In genomic region chr1:89443512-89443911, GRCm38 (mm10) we compare ENCODE assay signal across 20 mouse cellular contexts. TPM values are rescaled to one million over a fixed set of nuclear protein-coding genes. Genes with fewer than 3 reads are reported as not detected.
A peak's percentile ranks its signal among the peaks of the same experiment; 100 is the strongest.
DNase-seq lines count a peak whose midpoint lies in the region; ATAC-seq lines count a peak whose summit lies in the region.
"Had no signal": no experiment of that assay in that cellular context is flagged by ENCODE, and none has a peak within 500 bp of the region (broad histone marks: within the 10 kb centered on the region; RNA-seq: fewer than 3 reads in every experiment).

No protein-coding gene starts in this region.

- no peak overlapping the region for H3K9ac ChIP-seq in hindbrain, embryonic 16.5 days (ENCODE audit: low read depth, low read length)
- H3K9ac ChIP-seq in forebrain, embryonic 15.5 days (replicated peaks): no peak overlapping the region
- H3K9ac ChIP-seq: forebrain, embryonic 13.5 days; limb, embryonic 12.5 days; liver, embryonic 12.5 days; stomach, embryonic 15.5 days had no signal

- 0 out of 2 replicates have a peak, but pooled peaks have one; percentile 37 for ATAC-seq in hindbrain, embryonic 16.5 days
- no peak for ATAC-seq in forebrain, embryonic 15.5 days (replicated peaks)
- ATAC-seq: CD4-positive, CD25-positive, alpha-beta regulatory T cell, adult 4 months; forebrain, embryonic 13.5 days; intestine, embryonic 16.5 days; liver, embryonic 12.5 days; Patski had no signal

- no peak overlapping the region for H3K4me3 ChIP-seq in hindbrain, embryonic 16.5 days (ENCODE audit: low read length)
- no peak overlapping the region for H3K4me3 ChIP-seq in forebrain, embryonic 15.5 days
- H3K4me3 ChIP-seq: forebrain, embryonic 13.5 days; left cerebral cortex, adult 2 months; limb, embryonic 12.5 days; liver, embryonic 12.5 days; stomach, embryonic 15.5 days had no signal

- DNase-seq in cerebellum, adult 11 months: peak; percentile 42
- no peak for DNase-seq in cerebellum, postnatal 4 days (ENCODE audit: low spot score in 2 of 2)
- peak; percentile 65 for DNase-seq in cerebellum, adult 11-12 months
- peak; percentile 56 to 59 for DNase-seq in cerebellum, postnatal 25 days
- DNase-seq in ovary, postnatal 36 days (ENCODE audit: low spot score): no peak
- no peak for DNase-seq in adrenal gland, postnatal 10 days
- DNase-seq: adrenal gland, postnatal 14 days; gastrocnemius, postnatal 25 days; lung, adult 2 months; lung, postnatal 36 days had no signal

- H3K4me1 ChIP-seq in hindbrain, embryonic 16.5 days (ENCODE audit: control insufficient read depth, insufficient read depth, low read depth, low read length): no peaks in the 10 kb centered on the region
- peaks cover 8% of the 10 kb centered on the region; the same call in 1 of the 2 replicates for H3K4me1 ChIP-seq in forebrain, embryonic 15.5 days
- H3K4me1 ChIP-seq: liver, embryonic 12.5 days had no signal

- no peak overlapping the region for H3K4me2 ChIP-seq in hindbrain, embryonic 16.5 days (ENCODE audit: low read length)
- H3K4me2 ChIP-seq in forebrain, embryonic 15.5 days (replicated peaks): no peak overlapping the region
- H3K4me2 ChIP-seq: forebrain, embryonic 13.5 days; limb, embryonic 12.5 days; liver, embryonic 12.5 days; stomach, embryonic 15.5 days had no signal

- H3K27me3 ChIP-seq in hindbrain, embryonic 16.5 days (replicated peaks; ENCODE audit: control insufficient read depth, insufficient read depth, low read length): no peaks in the 10 kb centered on the region
- no peaks in the 10 kb centered on the region for H3K27me3 ChIP-seq in forebrain, embryonic 15.5 days
- H3K27me3 ChIP-seq: forebrain, embryonic 13.5 days; limb, embryonic 12.5 days; liver, embryonic 12.5 days; Patski; stomach, embryonic 15.5 days had no signal

- H3K36me3 ChIP-seq in hindbrain, embryonic 16.5 days (ENCODE audit: control insufficient read depth, insufficient read depth, low read length): no peaks in the 10 kb centered on the region
- H3K36me3 ChIP-seq in forebrain, embryonic 15.5 days: no peaks in the 10 kb centered on the region
- H3K36me3 ChIP-seq: limb, embryonic 12.5 days; liver, embryonic 12.5 days; stomach, embryonic 15.5 days had no signal

- WGBS in hindbrain, embryonic 16.5 days: 51% methylated on average over 9 of the region's 9 CpGs
- 73% methylated on average over 9 of the region's 9 CpGs for WGBS in forebrain, embryonic 15.5 days

- H3K9me3 ChIP-seq in hindbrain, embryonic 16.5 days (ENCODE audit: control insufficient read depth, low read length): no peaks in the 10 kb centered on the region
- no peaks in the 10 kb centered on the region for H3K9me3 ChIP-seq in forebrain, embryonic 15.5 days
- H3K9me3 ChIP-seq: forebrain, embryonic 13.5 days; limb, embryonic 12.5 days; liver, embryonic 12.5 days; stomach, embryonic 15.5 days had no signal

- H3K27ac ChIP-seq in hindbrain, embryonic 16.5 days (ENCODE audit: low read depth, low read length): no peak overlapping the region
- H3K27ac ChIP-seq in forebrain, embryonic 15.5 days (replicated peaks): no peak overlapping the region
- H3K27ac ChIP-seq: forebrain, embryonic 13.5 days; left cerebral cortex, adult 2 months; limb, embryonic 12.5 days; liver, embryonic 12.5 days; stomach, embryonic 15.5 days had no signal

RNA-seq across cellular contexts. Expression of gene Agap1, which starts 11.1 kb away (rescaled TPM):
- polyA plus RNA-seq in hindbrain, embryonic 16.5 days (2015; fragmentation: Nextera tagmentation; extraction: Ambion mirVana): 31.9 and 33.7 TPM in 2 replicates
- polyA plus RNA-seq in forebrain, embryonic 15.5 days (2015; fragmentation: Nextera tagmentation; extraction: Ambion mirVana): 34.9 and 40.4 TPM in 2 replicates
- 10 to 100 TPM; 48.5 to 58.7 TPM for total RNA-seq in adrenal gland, postnatal 10 days (2021)

Comparison
In these comparisons a context has a peak if more than half of its experiments do, and no peak if none do; other contexts are left out.
1. DNase-seq: peak in cerebellum, adult 11 months (single experiment), cerebellum, adult 11-12 months (single experiment) and cerebellum, postnatal 25 days (2 of 2); none in cerebellum, postnatal 4 days (0 of 2), ovary, postnatal 36 days (single experiment) and adrenal gland, postnatal 10 days (single experiment).